ENCODE assay signal across 28 mouse cellular contexts in the genomic region with DNA sequence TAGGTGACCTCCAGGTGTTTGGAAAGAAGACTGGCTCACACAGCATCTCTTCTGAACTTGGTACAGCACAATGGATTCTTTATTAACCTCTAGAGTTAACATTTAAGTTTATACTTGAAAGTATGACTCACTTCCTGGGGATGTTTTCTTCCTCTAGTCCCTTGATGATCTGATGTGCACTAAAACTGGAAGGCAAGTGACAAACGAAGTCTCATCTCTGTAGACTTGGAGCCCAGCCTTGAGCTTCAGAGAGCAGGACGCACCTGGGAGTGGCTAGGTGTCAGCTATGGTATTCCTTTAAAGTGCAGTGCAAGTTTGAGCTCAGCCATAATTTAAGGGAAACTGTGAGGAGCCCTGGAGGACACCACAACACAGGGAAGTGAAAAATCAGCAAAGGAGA. TPM values are rescaled to one million over a fixed set of nuclear protein-coding genes. Genes with fewer than 3 reads are reported as not detected.
A peak's percentile ranks its signal among the peaks of the same experiment; 100 is the strongest.
DNase-seq lines count a peak whose midpoint lies in the region; ATAC-seq lines count a peak whose summit lies in the region.
"Had no signal": no experiment of that assay in that cellular context is flagged by ENCODE, and none has a peak within 500 bp of the region (broad histone marks: within the 10 kb centered on the region; RNA-seq: fewer than 3 reads in every experiment).

No protein-coding gene starts in this region.

- H3K9ac ChIP-seq in lung, embryonic 15.5 days = no peak overlapping the region
- H3K9ac ChIP-seq: forebrain, embryonic 13.5 days; heart, embryonic 13.5 days; liver, embryonic 14.5 days; midbrain, embryonic 13.5 days; neural tube, embryonic 15.5 days had no signal

- H3K4me2 ChIP-seq in lung, embryonic 15.5 days = no peak overlapping the region
- H3K4me2 ChIP-seq: forebrain, embryonic 13.5 days; heart, embryonic 13.5 days; midbrain, embryonic 13.5 days; neural tube, embryonic 15.5 days had no signal

- no peaks in the 10 kb centered on the region for H3K36me3 ChIP-seq in lung, embryonic 15.5 days
- H3K36me3 ChIP-seq: heart, embryonic 13.5 days; hindbrain, embryonic 10.5 days; midbrain, embryonic 13.5 days; neural tube, embryonic 15.5 days had no signal

- H3K9me3 ChIP-seq in lung, embryonic 15.5 days = no peaks in the 10 kb centered on the region
- H3K9me3 ChIP-seq: forebrain, embryonic 13.5 days; heart, embryonic 13.5 days; hindbrain, embryonic 10.5 days; midbrain, embryonic 13.5 days; neural tube, embryonic 15.5 days had no signal

- H3K4me1 ChIP-seq in lung, embryonic 15.5 days = peaks cover 12% of the 10 kb centered on the region; the same call in 1 of the 2 replicates
- H3K4me1 ChIP-seq: heart, embryonic 13.5 days; midbrain, embryonic 13.5 days; neural tube, embryonic 15.5 days had no signal

- H3K27ac ChIP-seq in lung, embryonic 15.5 days = peak overlapping the region; percentile 55; the same call in 1 of the 2 replicates
- H3K27ac ChIP-seq: forebrain, embryonic 13.5 days; gastrocnemius, adult 2 months; heart, embryonic 13.5 days; hindbrain, embryonic 10.5 days; liver, embryonic 14.5 days; midbrain, embryonic 13.5 days; neural tube, embryonic 15.5 days had no signal

- no peak overlapping the region for H3K4me3 ChIP-seq in lung, embryonic 15.5 days
- H3K4me3 ChIP-seq: erythroblast, embryonic 14.5 days; forebrain, embryonic 13.5 days; gastrocnemius, adult 2 months; heart, embryonic 13.5 days; hindbrain, embryonic 10.5 days; midbrain, embryonic 13.5 days; neural tube, embryonic 15.5 days had no signal

- no peaks in the 10 kb centered on the region for H3K27me3 ChIP-seq in lung, embryonic 15.5 days
- H3K27me3 ChIP-seq: forebrain, embryonic 13.5 days; midbrain, embryonic 13.5 days; neural tube, embryonic 15.5 days had no signal

- DNase-seq in lung, postnatal 4 days = no peak
- DNase-seq in induced T-regulatory cell, adult 2 months (ENCODE audit: low read depth) = peak; percentile 45
- no peak for DNase-seq in frontal cortex, postnatal 36 days (ENCODE audit: low spot score in 2 of 2)
- DNase-seq in gastrocnemius, adult 18-20 months (ENCODE audit: low spot score) = no peak
- DNase-seq in MN1 (ENCODE audit: low spot score) = no peak
- DNase-seq: adrenal gland, adult 2 months; adrenal gland, postnatal 36 days; B cell, adult 2 months; cerebellum, adult 2 months; gastrocnemius, adult 2 months; heart, postnatal 10 days; kidney, adult 8-10 months; layer of hippocampus, adult 9-11 months; liver; lung, postnatal 36 days; right cerebral cortex, postnatal 14 days; thymus, postnatal 4 days had no signal

- ATAC-seq in lung, embryonic 15.5 days (ENCODE audit: borderline replicate concordance, extremely low read depth, low FRiP score, low TSS enrichment) = 0 out of 2 replicates have a peak, but pooled peaks have one; percentile 24
- ATAC-seq in CD4-positive, CD25-positive, alpha-beta regulatory T cell, adult 4 months = peak; percentile 77
- ATAC-seq: forebrain, embryonic 13.5 days; hindbrain, embryonic 16.5 days; intestine, embryonic 16.5 days; midbrain, embryonic 13.5 days had no signal

- 49% methylated on average over 2 of the region's 2 CpGs for WGBS in lung, embryonic 15.5 days

RNA-seq across cellular contexts. Expression of a gene that starts 15.2 kb away (rescaled TPM):
- 30.8 and 32.4 TPM in 2 replicates for polyA plus RNA-seq in lung, embryonic 15.5 days (2015; fragmentation: Nextera tagmentation; extraction: Ambion mirVana)
- 10 to 100 TPM; 15.0 to 22.0 TPM for polyA plus RNA-seq in CD4-positive, CD25-positive, alpha-beta regulatory T cell, adult 4 months (2017; shearing (Covaris generic))
- total RNA-seq in gastrocnemius, adult 18-20 months (2021) = 1 to 10 TPM; 6.5 to 7.4 TPM
